Mouse (Mus musculus): Measurements from ENCODE around the gene Hist3h2a. TPM values are rescaled to one million over a fixed set of nuclear protein-coding genes. Genes with fewer than 3 reads are reported as not detected.

The Hist3h2a gene
- 24.8 and 26.9 TPM in 2 replicates for polyA plus RNA-seq (2015; fragmentation: Nextera tagmentation; extraction: Ambion mirVana)

- H3K27me3 ChIP-seq: 0 out of 2 replicates have a peak, but pooled peaks cover 7% of the 10 kb centered on the region
- peaks cover 10% of the 10 kb centered on the region for H3K36me3 ChIP-seq
- under 1% methylated on average over 49 of the region's 49 CpGs for WGBS
- no peaks in the 10 kb centered on the region for H3K9me3 ChIP-seq
- H3K4me2 ChIP-seq: peak within 1 kb of the TSS; percentile 91
- peak within 1 kb of the TSS; percentile 81 for H3K9ac ChIP-seq
- peak; percentile 90 for ATAC-seq (ENCODE audit: insufficient number of reproducible peaks, low FRiP score, low TSS enrichment, low read depth)
- peak within 1 kb of the TSS; percentile 74 for H3K4me3 ChIP-seq
- H3K4me1 ChIP-seq: peaks cover 30% of the 10 kb centered on the region
- peak within 1 kb of the TSS; percentile 98 for H3K27ac ChIP-seq
These were observed at the start of gene Hist3h2a, which contains the start of gene Trim17 for GRCm38 (mm10) chr11:58954420-58955142. Gene Hist3h2a, plus strand, starts transcription at chr11:58954685. Gene Trim17, plus strand, starts transcription at chr11:58954685.

- H3K36me3 ChIP-seq: peaks cover 20% of the 10 kb centered on the region
- no peak for ATAC-seq (ENCODE audit: insufficient number of reproducible peaks, low FRiP score, low TSS enrichment, low read depth)
- peaks cover 16% of the 10 kb centered on the region; the same call in 1 of the 2 replicates for H3K4me1 ChIP-seq
- peak overlapping the region; percentile 76; the same call in 1 of the 2 replicates for H3K4me2 ChIP-seq
- H3K4me3 ChIP-seq: no peak overlapping the region
- no peaks in the 10 kb centered on the region for H3K27me3 ChIP-seq
- WGBS: 55% methylated on average over 6 of the region's 6 CpGs
- no peaks in the 10 kb centered on the region for H3K9me3 ChIP-seq
- H3K9ac ChIP-seq: no peak overlapping the region
- H3K27ac ChIP-seq: peak overlapping the region; percentile 92; the same call in 1 of the 2 replicates
These were observed 49.6 kb upstream of the Hist3h2a start for GRCm38 (mm10) chr11:58904838-58905237.

GRCm38 (mm10) chr11:58913776-58914175 lies 40.7 kb upstream of the Hist3h2a start:
- no peak overlapping the region for H3K27ac ChIP-seq
- ATAC-seq (ENCODE audit: insufficient number of reproducible peaks, low FRiP score, low TSS enrichment, low read depth): no peak
- no peaks in the 10 kb centered on the region for H3K9me3 ChIP-seq
- H3K4me3 ChIP-seq: no peak overlapping the region; the same call in 1 of the 2 replicates
- no peak overlapping the region for H3K9ac ChIP-seq
- no peaks in the 10 kb centered on the region for H3K36me3 ChIP-seq
- peaks cover 3% of the 10 kb centered on the region; the same call in 1 of the 2 replicates for H3K4me1 ChIP-seq
- WGBS: 80% methylated on average over 1 of the region's 1 CpGs
- H3K4me2 ChIP-seq: no peak overlapping the region; the same call in 1 of the 2 replicates
- H3K27me3 ChIP-seq: no peaks in the 10 kb centered on the region

- peak overlapping the region; percentile 72 for H3K4me2 ChIP-seq
- no peak overlapping the region for H3K27ac ChIP-seq
- ATAC-seq (ENCODE audit: insufficient number of reproducible peaks, low FRiP score, low TSS enrichment, low read depth): no peak
- H3K4me3 ChIP-seq: peak overlapping the region; percentile 37
- 13% methylated on average over 17 of the region's 17 CpGs for WGBS
- H3K9ac ChIP-seq: peak overlapping the region; percentile 35; the same call in 1 of the 2 replicates
- H3K27me3 ChIP-seq: no peaks in the 10 kb centered on the region
- H3K36me3 ChIP-seq: no peaks in the 10 kb centered on the region
- H3K4me1 ChIP-seq: peaks cover 3% of the 10 kb centered on the region; the same call in 1 of the 2 replicates
- H3K9me3 ChIP-seq: no peaks in the 10 kb centered on the region
These were observed 39.9 kb upstream of the Hist3h2a start for GRCm38 (mm10) chr11:58914461-58915028.

- no peak for ATAC-seq (ENCODE audit: insufficient number of reproducible peaks, low FRiP score, low TSS enrichment, low read depth)
These were observed 37.4 kb upstream of the Hist3h2a start for GRCm38 (mm10) chr11:58916879-58917744.

GRCm38 (mm10) chr11:58917745-58918366 lies 36.6 kb upstream of the Hist3h2a start, which contains the start of gene Btnl10:
Gene Btnl10, plus strand, starts transcription at chr11:58917908.
- H3K36me3 ChIP-seq: no peaks in the 10 kb centered on the region
- H3K27me3 ChIP-seq: no peaks in the 10 kb centered on the region
- 80% methylated on average over 12 of the region's 12 CpGs for WGBS
- H3K4me3 ChIP-seq: no peak within 1 kb of the TSS
- no peaks in the 10 kb centered on the region for H3K9me3 ChIP-seq
- no peak within 1 kb of the TSS for H3K9ac ChIP-seq
- H3K27ac ChIP-seq: no peak within 1 kb of the TSS
- peaks cover 3% of the 10 kb centered on the region; the same call in 1 of the 2 replicates for H3K4me1 ChIP-seq
- H3K4me2 ChIP-seq: no peak within 1 kb of the TSS
- ATAC-seq (ENCODE audit: insufficient number of reproducible peaks, low FRiP score, low TSS enrichment, low read depth): no peak

More at GRCm38 (mm10) chr11:58916879-58917744, 37.4 kb upstream of the Hist3h2a start:
- no peaks in the 10 kb centered on the region for H3K27me3 ChIP-seq
- H3K4me2 ChIP-seq: no peak overlapping the region
- H3K36me3 ChIP-seq: no peaks in the 10 kb centered on the region
- H3K9ac ChIP-seq: no peak overlapping the region
- H3K4me3 ChIP-seq: no peak overlapping the region
- 55% methylated on average over 14 of the region's 14 CpGs for WGBS
- H3K4me1 ChIP-seq: peaks cover 3% of the 10 kb centered on the region; the same call in 1 of the 2 replicates
- no peak overlapping the region for H3K27ac ChIP-seq
- H3K9me3 ChIP-seq: no peaks in the 10 kb centered on the region

- no peak overlapping the region for H3K9ac ChIP-seq
- no peak overlapping the region for H3K4me3 ChIP-seq
- 74% methylated on average over 5 of the region's 5 CpGs for WGBS
- H3K9me3 ChIP-seq: no peaks in the 10 kb centered on the region
- peaks cover 3% of the 10 kb centered on the region; the same call in 1 of the 2 replicates for H3K4me1 ChIP-seq
- no peaks in the 10 kb centered on the region for H3K27me3 ChIP-seq
- no peak for ATAC-seq (ENCODE audit: insufficient number of reproducible peaks, low FRiP score, low TSS enrichment, low read depth)
- H3K27ac ChIP-seq: no peak overlapping the region
- H3K4me2 ChIP-seq: no peak overlapping the region
- H3K36me3 ChIP-seq: no peaks in the 10 kb centered on the region
These were observed 35.7 kb upstream of the Hist3h2a start for GRCm38 (mm10) chr11:58918759-58919158.

- Histone ChIP-seq H3K9me3 (no peaks in the 10 kb centered on the region), H3K4me2 (no peak overlapping the region), H3K9ac (no peak overlapping the region), H3K36me3 (no peaks in the 10 kb centered on the region), H3K27ac (no peak overlapping the region), H3K4me1 (no peaks in the 10 kb centered on the region), H3K4me3 (no peak overlapping the region), H3K27me3 (no peaks in the 10 kb centered on the region)
- whole genome bisulfite sequencing: 77% methylated on average over 9 of the region's 9 CpGs
- ATAC-seq (ENCODE audit: insufficient number of reproducible peaks, low FRiP score, low TSS enrichment, low read depth): no peak
These were observed 32.1 kb upstream of the Hist3h2a start for GRCm38 (mm10) chr11:58922420-58922819.

- no peak overlapping the region for H3K27ac ChIP-seq
- peaks cover 10% of the 10 kb centered on the region for H3K36me3 ChIP-seq
- 0 out of 2 replicates have a peak, but pooled peaks cover 4% of the 10 kb centered on the region for H3K4me1 ChIP-seq
- no peak overlapping the region for H3K9ac ChIP-seq
- H3K4me3 ChIP-seq: no peak overlapping the region
- no peaks in the 10 kb centered on the region for H3K9me3 ChIP-seq
- WGBS: 80% methylated on average over 2 of the region's 3 CpGs
- H3K4me2 ChIP-seq: no peak overlapping the region
- no peak for ATAC-seq (ENCODE audit: insufficient number of reproducible peaks, low FRiP score, low TSS enrichment, low read depth)
- no peaks in the 10 kb centered on the region for H3K27me3 ChIP-seq
These were observed 27.8 kb upstream of the Hist3h2a start for GRCm38 (mm10) chr11:58926651-58927050.

- 0 out of 2 replicates have a peak, but pooled peaks cover 4% of the 10 kb centered on the region for H3K4me1 ChIP-seq
- no peak overlapping the region for H3K4me2 ChIP-seq
- no peak for ATAC-seq (ENCODE audit: insufficient number of reproducible peaks, low FRiP score, low TSS enrichment, low read depth)
- no peaks in the 10 kb centered on the region for H3K27me3 ChIP-seq
- 68% methylated on average over 2 of the region's 2 CpGs for WGBS
- H3K9ac ChIP-seq: no peak overlapping the region
- H3K4me3 ChIP-seq: no peak overlapping the region
- H3K36me3 ChIP-seq: peaks cover 14% of the 10 kb centered on the region
- no peaks in the 10 kb centered on the region for H3K9me3 ChIP-seq
- no peak overlapping the region for H3K27ac ChIP-seq
These were observed 27.4 kb upstream of the Hist3h2a start for GRCm38 (mm10) chr11:58927053-58927452.
